Mouse (Mus musculus): ENCODE measurements at regions not wholly inside any gene's neighbourhood (a gene's known extent, or its start where the extent isn't known, plus 50 kb on each side); places are given as distances from the start of the nearest gene placed in this dataset.

GRCm38 (mm10) chr6:50809669-50809983 lies 155.4 kb upstream of the Npvf start:
- TF ChIP-seq POLR2A (IDR thresholded peaks at IDR 0.05; ENCODE audit: borderline replicate concordance, control insufficient read depth, low read depth, low read length) (no peak), CTCF (IDR thresholded peaks at IDR 0.05; ENCODE audit: control insufficient read depth, insufficient read depth, low read length) (no peak)

Data from bone marrow, adult 2 months (tissue).